Mouse (Mus musculus) mesoderm, embryonic 11.5 days (tissue): ENCODE data around the gene Bzw2.

ENCODE experiments used
- DNase-seq: peaks from one replicate; pipeline ENCODE4 v3.0.0-alpha.2; 2012; ENCODE audit warnings: low read depth, low spot score

The Bzw2 gene

DNA sequence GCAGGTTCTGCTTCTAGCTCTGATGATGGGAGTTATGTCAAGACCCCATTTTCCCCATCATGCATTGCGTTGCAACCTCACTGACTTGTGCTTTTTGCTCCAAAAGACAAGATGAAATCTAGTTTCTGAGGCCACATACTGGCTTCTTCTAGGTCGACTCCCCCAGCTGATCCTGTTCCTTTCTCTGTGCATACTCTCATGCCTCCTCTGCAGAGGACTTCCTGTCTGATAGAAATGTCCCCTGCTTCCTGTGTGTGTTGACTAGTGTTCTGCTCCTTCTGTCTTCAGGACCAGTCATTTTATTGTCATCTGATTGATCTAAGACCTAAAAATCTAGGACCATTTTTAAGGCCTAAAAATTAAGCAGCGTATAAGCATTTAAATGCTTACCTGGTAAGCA is 22.5 kb downstream of the Bzw2 start:
- no peak for DNase-seq

DNA sequence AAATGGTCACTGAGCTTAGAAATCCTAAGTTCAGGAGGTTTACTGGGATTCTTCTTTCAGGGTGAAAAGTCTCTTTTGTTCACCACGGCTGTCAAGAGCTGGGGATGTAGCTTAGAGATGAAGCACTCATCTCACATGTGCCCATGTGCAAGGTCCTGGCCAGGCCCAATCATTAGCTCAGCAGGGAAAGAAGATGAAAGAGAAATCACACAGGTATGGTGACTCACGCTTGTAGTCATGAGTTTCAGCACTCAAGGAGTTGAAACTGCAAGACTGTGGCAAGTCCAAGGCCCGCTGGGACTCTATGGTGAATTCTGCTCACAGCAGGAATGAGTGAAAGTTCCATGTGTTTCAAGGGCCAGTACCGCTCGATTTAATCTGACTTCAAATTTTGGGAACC is 23.8 kb downstream of the Bzw2 start:
- DNase-seq, result no peak

DNA sequence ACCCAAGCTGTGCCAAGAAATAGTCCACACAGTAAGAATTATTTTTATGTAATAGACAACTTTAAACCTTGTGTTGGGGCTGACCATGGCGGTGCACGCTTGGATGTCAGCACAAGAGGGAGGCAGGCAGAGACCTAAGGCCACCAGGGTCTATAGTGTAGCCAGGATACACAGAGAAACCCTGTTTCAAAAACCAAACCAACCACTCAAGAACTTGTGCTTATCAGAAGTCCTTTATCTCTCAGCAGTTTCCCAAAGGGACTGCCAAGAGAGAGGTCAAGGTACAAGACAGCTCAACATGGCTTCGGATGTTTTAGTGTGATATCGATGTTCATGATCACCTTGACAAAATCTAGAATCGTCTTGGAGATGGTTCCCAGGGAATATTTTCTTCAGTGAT is 24.3 kb downstream of the Bzw2 start:
- no peak for DNase-seq

DNA sequence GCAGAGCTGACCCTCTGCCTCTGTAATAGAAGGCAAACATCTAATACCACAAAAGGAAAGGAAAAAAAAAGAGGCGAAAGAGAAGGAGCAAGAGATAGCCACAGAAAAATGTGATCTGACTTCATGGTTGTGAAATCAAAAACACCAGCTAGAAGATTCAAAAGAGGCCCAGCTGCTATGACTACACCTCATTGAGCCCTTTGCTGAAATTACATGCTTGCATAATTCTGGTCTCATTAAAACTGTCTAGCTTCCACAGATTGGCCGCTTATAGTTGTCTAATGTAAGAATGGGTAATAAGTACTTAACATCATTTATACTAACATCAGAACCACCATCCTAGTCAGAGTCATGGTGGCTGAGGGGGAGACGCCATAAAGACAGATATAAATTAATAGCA is 25.2 kb downstream of the Bzw2 start:
- no peak for DNase-seq

DNA sequence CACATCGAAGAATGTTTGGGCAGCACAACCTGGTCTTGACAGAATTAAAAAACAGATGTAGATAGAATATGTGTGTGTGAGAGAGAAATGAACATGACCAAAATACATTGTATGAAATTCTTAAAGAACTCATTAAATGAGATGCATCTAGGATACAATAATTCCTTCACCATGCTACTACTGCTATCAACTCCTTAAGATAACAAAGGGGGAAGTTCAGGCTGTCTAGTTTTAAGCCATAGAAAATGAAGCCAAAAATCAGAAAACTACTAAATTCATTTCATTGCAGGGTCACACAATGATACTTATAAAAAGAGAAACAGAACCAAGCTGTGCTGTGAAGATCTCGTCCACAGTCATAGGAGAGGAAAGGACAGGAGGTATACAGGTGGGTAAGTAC is 25.6 kb downstream of the Bzw2 start:
- no peak for DNase-seq

DNA sequence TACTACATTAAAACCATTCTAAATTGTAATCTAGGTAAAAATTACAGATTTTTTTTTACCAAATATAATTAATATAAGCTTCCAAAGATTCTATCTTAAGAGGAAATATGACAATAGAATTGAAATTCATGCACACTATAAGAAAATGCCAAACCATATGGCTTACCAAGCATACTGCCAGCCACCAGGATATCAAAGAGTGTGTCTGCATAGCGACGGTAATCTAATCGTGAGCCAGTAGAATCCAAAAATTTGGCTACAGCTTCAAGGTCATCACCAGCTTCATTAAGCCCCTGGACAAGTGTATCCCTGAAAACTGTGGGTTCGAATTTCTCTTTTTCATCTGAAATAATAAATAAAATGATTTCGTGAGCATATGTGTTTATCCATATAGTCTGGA is 28.1 kb downstream of the Bzw2 start:
- DNase-seq, result no peak

DNA sequence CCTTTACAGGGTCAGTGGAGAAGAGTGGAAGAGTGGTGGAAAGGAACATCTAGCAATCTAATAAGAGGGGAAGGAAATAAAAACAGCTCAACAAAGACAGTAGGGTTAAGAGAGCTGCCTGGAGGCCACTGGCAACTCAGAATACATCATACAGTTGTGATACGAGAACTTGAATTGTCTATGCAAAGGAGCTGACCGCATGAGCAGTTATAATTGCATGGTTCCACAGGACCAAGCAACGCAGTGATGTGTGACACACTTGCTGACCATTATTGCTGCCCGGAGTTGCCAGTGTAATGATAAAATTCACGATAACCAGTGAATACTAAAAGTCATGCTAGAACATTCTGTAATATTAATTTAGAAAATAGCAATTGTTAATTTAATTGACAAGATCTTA is 31.8 kb downstream of the Bzw2 start:
- DNase-seq, result no peak

DNA sequence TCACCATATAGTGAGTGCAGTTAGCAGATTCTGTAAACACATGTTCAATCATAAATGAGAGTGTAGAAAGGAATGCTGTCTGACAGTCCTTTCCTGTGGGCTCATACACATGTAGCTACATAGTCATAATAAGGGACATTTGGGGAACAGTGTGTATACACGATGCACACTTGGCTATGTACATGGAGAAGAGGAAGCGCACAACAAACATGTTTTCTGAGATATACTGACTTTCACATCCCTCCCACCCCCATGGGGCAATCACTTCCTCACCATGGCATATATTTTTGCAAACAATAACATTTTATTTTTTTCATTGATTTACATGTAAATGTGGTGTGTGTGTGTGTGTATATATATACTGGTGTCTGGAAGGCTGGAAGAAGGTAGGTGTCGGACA is 38.6 kb downstream of the Bzw2 start:
- DNase-seq, result no peak

DNA sequence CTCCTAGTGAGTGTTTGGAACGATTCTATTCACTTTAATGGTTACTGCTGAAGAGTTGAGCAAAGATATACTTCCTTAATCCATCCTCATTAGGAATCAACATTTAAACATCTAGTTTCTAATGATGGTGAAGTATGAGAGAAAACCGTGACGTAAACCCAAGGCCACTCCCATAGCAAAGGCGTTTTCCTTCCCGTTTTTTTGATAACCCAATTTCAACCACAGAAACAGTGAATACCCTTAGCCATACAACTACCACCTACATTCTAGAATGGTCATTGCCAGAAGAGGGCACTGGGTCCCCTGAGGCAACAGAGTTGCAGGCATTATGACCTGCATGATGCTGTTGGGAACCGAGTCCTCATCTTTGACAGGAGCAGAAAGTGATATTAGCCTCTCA is 40.7 kb downstream of the Bzw2 start:
- DNase-seq, result no peak

DNA sequence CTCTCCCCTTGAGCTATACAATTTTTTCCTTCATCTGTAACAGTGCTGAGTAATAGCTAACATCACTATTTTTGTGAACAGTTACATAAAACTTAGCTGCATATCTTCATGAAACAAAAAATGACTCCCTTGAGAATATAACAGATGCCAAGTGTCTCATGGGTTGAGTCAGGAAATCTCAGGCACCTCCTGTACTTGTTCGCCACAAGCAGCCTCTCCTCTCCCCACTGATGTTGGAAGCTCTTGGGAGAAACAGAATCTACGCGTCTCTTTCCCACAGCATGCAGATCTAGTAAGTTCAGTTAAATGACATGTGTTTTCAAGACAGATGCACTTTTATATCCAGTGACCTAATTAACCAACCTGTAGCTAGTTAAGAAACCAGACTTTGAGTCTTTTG is 45.8 kb downstream of the Bzw2 start:
- DNase-seq, result no peak

DNA sequence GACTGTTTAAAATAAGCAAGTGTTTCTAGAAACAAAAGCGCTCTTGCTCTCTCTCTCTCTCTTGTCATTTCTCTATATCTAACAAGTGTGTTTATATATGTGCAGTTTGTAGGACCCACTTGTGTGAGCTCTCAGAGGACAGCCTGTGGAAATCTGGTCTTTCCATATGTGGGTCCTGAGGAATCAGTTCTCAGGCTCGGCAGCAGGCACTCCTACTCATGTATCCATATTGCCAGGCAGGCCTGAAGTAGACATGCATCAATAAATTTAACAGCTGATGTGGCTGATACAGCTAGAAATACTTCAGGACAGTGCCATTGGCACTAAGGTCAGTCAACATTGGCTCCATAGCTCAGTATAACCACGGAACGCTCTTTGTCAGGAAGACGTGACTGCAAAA is 46.8 kb downstream of the Bzw2 start:
- DNase-seq, result no peak

DNA sequence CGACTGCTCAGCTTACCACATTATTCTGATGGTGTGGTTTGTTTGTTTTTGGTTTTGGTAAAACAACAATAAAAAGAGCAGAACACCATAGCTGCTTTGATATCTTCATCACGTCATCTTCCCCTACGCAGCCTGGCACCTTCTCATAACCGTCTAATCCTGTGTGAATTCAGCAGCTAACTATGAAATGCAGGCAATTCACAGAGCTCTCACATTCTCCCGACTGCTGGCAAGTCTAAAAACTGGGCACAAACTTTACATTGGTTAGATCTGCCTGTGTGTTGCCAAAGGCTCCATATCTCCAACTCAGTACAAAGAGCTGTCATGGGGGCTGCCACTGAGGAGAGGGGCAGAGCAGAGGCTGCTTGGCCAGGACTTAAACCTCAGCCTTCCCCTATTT is 47.4 kb downstream of the Bzw2 start:
- DNase-seq, result no peak

DNA sequence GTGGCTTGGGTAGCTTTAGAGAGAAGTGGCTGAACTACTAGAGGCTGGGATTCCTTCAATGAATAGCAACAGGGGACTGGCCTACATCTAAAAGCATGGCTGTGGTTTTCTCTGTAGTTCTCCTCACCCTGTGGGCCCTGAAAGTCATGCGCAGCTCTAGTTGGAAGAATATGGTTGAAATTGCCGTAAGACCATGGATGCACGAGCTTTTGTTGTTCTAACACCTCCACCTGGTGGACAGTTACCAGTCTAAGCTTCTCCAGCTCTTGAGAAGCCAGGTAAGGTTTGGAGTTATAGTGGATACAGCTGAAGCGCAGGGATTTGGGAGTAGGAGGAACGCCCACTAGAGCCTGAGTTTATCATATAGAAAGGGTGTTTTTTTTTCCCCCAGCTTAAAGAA is 49.4 kb downstream of the Bzw2 start:
- no peak for DNase-seq

DNA sequence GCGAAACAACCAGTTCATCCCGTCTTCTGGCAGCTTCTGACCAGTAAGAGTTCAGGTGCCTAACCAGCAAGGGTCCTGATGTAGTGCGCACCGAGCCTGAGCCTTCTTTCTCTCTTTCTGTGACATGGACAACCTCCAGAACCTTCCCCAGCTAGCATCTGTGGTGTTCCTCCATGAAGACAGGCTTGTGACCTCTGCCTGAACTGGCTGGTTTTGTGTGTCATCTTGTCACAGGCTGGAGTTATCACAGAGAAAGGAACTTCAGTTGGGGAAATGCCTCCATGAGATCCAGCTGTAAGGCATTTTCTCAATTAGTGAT is 54.3 kb downstream of the Bzw2 start:
- no peak for DNase-seq

DNA sequence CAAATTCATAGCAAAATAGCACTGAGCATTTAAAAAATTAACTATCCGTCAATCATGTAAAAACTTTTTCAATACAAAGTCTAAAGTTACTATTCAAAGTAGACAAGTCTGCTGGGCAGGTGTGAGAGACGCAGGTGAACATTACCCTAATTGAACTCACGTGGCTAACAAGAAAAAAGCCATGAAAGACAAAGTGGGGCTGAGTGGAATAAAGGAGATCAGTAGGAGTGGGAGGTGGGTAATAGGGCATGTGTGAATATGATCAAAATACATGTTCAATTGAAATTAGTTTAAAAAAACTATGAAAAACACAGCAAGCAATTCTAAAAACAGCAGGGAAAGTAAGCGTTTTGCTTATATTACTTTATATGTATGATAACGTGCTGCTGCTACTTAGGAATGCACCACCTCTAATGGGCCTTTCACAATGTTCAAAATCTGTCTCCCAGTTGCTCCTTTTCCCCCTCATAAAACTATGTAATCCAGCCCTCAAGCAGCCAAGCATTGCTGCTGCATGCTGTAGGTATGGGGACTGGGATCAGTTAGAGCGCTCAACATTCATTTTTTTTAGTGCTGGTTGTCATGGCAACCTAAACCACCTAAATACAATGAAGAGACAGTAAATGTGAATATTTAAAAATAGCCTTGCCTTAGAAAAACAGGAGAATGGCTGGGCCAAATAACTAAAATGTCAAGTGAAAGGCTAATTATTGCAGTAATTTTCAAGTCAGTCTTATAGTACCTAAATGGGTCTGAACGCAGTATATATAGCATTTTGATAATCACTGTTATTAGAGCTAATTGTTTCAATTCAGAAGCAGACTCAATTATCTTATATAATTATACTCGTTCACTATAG is 54.9 kb downstream of the Bzw2 start:
- DNase-seq, result no peak

DNA sequence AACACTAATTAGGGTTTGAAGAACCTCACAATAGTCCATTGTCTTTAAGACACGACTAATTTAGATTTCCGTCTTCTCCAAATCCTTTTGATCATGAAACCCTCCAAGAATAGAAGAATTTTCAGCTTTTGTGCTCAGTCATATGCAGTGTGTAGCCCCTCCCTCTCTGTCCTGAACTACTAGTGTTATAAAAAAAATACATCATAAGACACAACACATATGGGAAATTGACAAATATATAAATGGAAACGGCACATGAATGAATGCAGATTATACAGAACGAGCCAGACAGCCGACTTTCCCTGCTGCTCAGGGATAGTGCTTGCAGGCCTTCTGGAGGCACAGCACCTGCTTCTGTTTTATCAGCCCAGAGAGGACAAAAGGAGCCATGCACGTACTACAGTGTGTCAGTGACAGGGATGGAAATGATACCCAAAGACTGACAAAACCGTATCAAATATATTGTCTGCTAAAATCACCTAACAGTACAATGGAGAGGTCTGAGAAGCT is 62.5 kb downstream of the Bzw2 start:
- DNase-seq, result no peak

DNA sequence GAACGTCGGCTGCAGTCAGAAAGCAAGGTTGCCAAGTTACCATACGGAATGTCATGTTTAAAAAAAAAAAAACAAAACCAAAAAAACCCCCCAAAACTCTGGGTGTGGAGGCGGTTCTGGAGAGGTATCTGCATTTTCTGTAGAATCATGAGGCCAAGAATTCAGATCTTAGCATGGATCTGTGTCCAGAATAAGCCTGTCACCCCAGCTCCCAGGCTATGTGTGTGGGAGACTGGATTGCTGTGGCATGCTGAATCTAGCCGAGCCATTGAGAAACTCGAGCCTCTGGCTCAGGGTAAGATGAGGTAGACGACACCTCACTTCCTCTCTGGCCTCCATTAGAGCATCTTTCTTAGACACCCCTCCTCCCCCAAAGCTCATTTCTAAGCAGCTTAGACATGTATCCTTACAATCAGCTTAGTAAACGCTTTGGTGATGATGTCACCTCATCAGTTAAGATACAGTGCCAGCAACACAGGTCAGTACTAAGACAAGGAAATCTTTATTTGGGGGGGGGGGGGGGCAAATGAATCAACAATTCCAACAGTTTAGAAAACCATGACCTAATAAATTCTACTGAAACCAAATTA is 64.7 kb downstream of the Bzw2 start:
- DNase-seq, result no peak

DNA sequence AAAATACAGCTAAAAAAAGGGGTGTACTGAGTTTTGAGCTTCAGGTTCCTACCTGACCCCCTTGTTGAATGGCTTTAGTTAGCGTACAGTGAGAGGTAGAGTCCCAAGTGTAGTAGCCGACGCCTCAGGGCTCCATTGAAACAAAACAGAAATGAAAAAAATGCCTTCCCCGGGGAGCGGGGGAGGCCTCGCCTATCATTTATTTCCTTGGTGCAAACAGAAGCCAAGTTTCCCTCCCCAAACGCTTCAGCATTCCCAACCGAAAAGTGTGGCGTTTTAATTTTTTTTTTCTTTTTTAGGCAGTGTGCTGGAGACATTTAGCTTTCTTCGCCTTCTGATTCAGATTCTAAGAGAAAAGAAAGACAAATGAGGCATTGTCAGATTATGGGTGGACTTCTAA is 65.9 kb downstream of the Bzw2 start:
- no peak for DNase-seq

DNA sequence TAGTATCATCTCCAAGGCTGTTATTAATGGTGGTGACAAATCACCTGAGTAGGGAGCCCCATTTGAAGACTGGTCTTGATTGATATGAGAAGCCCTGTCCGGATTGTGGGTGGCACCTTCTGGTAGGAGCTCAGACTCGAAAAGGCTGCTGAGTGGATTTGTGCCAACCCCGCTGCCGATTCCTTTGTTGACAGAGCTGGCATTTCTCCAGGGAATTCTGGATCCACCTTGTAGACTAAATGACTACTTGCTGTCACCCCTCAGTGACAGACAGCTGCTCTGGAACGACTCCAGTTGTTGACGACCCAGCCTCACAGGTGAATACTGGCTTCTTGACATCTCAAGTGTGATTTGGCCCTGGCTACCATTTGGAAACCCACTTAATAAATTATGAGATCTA is 68.7 kb downstream of the Bzw2 start:
- no peak for DNase-seq

DNA sequence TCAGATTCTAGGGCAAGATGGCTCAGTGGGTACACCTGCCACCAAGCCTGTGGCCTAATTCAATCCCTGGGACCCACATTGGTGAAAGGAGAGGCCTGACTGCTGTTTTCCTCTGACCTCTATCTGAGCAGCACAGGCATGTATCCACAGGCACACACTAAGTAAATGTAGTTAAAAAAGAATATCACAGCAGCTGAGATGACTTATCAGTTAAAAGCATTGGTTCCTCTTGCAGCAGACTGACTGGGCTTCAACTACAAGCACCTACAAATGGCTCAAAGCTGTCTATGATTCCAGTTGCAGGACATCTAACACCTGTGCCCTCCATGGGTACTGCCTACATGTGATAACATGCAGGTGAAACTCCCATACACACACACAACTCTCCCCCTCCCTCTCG is 69.1 kb downstream of the Bzw2 start:
- no peak for DNase-seq

DNA sequence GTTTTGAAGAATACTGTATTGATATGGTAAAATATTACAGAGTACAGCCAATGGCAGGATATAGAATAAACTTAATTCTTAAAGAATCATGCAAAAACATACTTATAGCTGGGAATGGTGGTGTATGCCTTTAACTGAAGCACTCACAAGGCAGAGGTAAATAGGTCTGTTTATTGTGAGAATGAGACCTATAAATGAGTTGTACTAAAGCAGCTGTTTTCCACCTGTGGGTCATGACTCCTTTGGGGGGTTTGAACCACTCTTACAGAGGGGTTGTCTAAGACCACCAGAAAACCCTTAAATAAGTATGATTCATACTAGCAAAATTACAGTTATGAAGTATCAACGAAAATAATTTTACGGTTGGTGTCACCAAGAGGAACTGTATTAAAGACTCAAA is 72.5 kb downstream of the Bzw2 start:
- DNase-seq, result no peak

DNA sequence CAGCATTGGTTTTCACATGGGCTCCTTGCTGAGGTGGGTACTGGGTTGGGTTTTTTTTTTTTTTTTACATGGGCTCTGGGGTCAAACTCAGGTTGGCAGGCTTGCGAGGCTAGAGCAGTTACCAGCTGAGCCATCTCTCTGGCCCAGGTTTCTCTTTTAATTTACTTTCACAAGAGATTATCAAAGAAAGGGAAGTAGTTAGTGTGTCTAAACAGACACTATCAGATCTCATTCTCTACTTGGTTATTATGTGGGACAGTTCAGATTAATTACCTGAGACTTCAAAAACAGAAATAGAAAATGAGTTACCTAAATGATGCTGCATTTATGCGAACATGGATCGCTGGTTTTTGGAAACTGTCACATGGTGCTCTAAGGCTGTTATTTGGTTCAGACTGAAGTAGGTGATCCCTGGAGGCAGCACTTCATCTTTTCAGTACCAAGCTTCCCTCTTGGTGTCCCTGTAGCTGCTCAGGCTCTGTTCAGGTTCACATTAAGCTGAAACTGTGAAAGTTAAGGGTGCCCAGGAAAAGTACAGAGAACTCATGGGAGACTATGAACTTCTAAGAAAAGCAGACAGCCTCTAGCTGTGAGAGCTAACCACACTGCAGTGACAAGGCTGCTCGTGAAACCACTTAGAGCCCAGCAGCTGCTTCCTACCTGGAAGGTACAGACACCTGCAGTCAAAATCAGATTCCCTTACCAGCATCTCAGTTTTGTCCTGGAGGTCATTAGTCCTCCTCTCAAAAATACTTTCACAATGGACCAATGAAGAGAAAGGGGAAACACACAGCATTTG is 79.6 kb downstream of the Bzw2 start:
- no peak for DNase-seq

DNA sequence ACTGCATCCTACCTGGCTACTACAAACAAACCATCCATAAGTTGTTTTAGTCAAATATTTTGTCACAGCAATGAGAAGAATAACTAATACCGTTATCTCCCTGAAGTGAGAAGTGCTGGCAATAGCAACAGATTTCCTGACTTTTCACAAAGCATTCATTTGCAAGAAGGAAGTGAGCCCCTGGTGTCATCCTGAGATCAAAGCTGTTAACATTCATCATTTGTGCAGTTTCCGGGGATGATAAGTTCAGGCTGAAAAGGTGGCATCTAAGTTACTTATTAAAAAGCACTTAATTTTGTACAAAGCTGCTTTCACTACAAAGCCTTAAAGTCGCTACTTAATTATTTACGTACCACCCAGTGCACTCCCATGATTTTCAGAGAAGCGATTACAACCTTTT is 85.0 kb downstream of the Bzw2 start:
- no peak for DNase-seq
